Mouse (Mus musculus): ENCODE measurements around the gene Aida.
"Not testable (repeated sequence)": the region's sequence is repeated elsewhere in the genome, so short reads cannot be mapped to it uniquely, and the experiment has no call there.

DNA sequence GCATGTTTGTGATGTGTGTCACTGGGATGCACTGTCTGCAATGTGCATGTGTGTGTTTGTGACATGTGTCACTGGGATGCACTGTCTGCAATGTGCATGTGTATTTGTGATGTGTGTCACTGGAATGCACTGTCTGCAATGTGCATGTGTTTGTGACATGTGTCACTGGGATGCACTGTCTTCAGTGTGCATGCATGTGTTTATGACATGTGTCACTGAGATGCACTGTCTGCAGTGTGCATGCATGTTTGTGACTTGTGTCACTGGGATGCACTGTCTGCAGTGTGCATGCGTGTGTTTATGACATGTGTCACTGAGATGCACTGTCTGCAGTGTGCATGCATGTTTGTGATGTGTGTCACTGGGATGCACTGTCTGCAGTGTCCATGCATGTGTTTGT, 46.5 kb downstream of the Aida start:
- TF ChIP-seq CTCF (IDR thresholded peaks at IDR 0.05; ENCODE audit: borderline replicate concordance, insufficient read depth, low read depth, low read length); POLR2A (IDR thresholded peaks at IDR 0.05; ENCODE audit: borderline replicate concordance, insufficient read depth, low read length): not testable (repeated sequence)
